Mouse (Mus musculus) fibroblast of lung, adult 2 months (primary cell): ENCODE measurements at regions not wholly inside any gene's neighbourhood (a gene's known extent, or its start where the extent isn't known, plus 50 kb on each side); places are given as distances from the start of the nearest gene placed in this dataset.
"Not testable (repeated sequence)": the region's sequence is repeated elsewhere in the genome, so short reads cannot be mapped to it uniquely, and the experiment has no call there.

Experiments
- DNase-seq: peaks from one replicate; pipeline ENCODE4 v3.0.0-alpha.2; 2011; ENCODE audit warnings: low read depth

DNA sequence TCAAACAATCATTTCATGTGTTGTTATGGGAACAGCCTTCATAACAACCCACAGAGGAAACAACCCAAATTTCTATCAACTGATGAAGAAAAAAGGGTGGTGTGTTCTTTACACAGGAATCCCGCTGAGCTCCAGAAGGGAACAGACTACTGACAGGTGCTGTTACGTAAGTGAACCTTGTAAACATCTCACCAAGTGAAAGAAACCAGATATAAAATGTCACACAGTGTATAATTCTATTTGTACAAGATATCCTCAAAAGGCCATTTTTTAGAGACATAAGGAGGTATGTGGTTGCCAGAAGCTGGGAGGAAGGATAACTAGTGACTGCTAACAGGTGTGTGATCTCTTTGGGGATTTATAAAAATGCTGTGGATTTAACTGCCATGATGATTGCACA is 119.9 kb downstream of the Plod2 start:
- no peak for DNase-seq

DNA sequence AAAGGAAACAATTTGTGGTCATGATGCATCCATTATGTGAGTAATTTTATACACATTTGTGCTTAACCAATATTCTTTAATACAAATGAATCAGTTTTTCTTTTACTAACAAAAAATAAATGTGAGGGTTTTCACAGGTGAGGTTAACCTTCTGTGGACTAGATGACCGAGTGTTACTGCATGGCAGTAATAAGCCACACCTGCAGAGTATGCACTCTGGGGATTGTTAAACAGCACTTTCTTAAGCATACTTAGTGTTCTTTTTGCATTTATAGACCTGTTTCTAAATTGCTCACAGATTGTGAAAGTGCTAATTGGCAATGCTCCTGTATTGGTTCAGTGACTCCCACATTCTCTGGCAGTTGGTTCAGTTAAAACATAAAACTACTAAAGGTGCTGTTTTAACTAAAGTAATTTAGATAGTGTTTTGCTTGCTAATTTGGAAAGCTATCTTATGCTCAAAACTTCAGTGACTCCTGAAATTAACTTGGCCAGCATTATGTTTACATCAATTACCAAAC is 125.4 kb downstream of the Plod2 start:
- no peak for DNase-seq

DNA sequence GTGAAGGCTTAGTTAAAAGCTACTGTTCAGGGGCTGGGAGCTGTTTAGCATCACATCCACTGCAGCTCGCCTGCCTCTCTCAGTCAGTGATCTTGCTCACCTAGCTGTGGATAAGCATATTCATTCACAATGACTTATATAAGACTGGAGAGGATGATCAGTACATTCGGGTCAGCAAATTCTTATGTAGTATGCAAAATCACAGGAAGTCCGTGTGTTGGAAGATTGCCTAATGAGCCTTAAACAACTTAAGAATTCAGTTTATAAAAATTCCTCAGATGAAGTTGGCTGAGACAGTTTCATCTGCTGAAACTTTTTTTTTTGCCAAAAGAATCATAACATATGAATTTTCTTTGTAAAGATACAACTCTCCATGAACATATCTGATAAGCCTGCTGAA is 129.9 kb downstream of the Plod2 start:
- DNase-seq = no peak

DNA sequence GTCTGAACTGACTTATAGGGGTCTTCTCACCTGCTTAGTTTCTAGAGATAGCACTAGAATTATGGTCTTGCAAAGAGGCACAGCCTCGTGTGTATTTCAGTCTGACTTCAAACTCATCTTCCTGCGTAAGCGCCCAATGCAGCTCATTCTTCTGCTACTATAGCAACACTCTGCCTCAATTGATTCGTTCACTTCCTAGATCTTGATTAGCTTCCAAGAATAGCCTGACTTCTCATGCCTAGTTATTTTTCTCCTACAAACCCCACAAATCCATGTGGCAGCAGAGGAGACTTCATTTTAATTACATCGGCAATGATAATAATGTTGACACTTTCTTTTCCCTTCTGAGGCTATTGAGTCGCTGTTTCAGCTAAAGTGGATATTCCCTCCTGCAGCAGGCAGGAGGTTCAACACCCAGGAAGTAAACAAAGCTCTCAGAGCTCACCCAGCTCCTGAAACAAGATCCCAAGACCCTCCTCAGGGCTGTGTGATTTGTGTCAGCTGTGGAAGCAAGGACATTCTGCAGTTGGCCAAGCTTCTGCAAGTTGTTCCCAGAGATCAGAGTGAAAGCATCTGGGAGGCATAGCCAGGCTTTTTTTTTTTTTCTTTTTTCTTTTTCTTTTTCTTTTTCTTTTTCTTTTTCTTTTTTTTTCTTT is 152.5 kb downstream of the Plod2 start:
- DNase-seq = no peak

DNA sequence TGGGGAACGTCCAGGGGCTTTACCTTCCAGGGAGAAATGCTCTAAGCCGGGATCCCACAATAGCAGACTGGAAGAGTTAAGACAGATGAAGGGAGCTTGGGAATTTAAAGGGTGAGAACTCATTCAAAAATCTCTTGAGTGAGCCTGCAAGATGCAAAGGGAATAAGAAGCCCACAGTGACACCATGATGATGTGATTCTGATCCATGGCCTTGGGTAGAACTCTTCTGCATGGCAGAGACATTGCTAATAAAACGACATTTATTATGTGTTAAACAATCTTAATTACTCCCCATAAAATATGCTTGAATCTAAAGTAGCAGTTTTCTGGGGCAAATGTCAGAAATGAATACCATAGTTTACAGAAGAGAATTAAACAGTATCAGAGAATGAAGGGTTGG is 155.9 kb downstream of the Plod2 start:
- no peak for DNase-seq

DNA sequence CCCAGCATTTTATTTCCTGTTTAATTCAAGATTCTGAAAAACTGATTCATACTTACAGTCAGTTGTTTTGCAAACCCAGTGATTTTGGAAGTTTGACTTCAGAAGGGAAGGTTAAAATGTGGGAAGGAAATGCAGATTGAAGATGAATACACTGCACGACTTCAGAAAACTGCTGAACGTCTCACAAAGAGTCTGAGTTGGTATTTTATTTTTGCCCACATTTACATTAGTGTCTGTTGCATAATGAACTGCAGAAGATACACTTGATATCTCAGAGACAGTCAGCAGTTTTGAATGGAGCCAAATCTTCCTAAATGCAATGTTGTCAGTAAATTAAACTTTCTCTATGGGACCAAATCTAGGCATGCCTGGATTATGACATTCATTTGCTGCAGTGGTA is 162.7 kb downstream of the Plod2 start:
- no peak for DNase-seq

DNA sequence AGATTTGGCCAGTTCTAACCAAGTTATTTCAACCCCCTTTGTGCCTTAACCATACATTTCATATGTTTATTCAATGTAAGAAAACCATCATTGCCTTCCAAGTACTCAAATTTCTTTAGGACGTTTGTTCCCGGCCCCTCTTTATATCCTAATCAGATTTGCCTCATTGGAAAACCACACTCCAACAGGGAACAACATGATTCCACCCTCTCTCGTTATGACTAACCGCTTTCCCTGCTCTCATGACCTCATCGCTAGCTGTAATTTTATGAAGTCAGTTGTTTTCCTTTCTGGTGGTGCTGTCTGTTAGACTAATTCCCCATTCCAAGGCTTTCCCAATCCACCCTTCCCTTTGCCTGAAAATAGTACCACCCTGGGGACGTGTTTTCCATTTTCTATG is 165.0 kb downstream of the Plod2 start:
- no peak for DNase-seq

DNA sequence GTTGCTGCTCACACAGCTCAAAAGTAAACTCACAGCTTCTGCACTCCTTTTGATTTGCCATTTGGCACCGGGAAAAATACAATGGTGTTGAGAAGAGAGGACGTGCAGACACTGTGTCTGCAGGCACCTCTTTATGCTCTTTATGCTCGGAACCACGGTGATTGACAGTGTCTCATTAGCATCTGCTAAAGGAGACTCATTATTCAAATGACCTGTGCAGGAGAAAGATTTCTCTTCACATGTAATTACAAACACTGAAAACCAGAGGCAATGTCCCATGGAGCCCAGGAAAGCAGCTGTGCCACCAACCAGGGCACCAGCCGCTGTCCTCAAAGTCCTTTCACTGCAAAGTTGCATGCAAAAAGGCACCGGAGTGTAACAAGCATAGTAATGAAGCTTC is 175.2 kb downstream of the Plod2 start:
- no peak for DNase-seq

DNA sequence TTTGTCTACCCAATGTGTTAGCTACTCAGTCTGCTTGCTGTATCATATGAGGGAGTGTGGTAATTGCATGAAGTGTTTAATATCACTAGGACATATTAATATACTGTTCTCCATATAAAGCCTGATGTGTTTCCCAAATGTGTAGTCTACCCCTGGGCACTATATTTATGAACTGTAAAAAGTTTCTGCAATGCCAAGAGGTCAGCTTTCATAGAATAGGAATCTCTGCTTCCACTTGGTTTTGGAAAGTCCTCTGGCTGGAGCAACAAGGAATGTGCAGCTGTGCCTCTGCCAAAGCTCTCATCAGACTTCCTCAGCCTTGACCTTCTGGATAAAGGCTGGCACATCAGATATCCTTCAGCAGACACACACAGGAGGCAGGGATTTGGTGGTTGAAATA is 176.3 kb downstream of the Plod2 start:
- no peak for DNase-seq

DNA sequence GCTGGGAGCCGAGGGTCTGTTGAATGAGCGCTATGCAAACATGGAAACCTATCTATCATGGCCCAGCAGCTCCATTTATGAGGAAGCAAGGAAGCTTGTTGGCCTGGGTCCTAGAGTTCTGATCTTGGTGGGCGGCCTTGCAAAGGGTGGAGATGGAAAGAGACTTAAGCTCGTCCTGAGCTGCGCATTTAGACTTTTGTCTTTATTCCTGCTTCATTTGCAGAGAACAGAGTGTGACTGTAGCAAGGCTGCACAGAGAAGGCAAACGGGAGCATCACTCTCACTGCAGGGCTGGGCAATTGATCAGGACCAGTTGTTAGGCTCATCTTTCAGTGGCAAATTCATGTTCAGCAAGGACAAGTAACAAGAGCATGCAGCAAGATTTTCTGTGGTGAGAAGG is 177.2 kb downstream of the Plod2 start:
- no peak for DNase-seq

DNA sequence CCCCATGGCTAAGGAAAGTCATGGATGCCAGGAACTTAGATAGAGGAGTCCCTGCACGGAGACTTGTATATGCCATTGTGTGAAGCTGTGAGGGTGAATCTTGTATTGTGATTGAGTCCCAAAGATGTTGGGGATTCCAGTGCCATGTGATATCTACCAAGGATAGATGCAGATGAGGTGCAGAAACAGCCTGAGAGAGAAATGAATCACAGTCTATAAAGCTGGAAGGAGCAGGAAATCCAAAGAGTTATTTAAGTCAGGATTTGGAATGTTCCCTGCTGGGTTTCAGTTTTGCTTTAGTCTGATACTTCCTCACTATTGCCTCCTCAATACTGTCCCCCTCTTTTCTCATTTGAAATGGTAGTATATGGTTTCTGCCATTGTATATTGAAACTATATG is 186.8 kb downstream of the Plod2 start:
- DNase-seq = no peak

DNA sequence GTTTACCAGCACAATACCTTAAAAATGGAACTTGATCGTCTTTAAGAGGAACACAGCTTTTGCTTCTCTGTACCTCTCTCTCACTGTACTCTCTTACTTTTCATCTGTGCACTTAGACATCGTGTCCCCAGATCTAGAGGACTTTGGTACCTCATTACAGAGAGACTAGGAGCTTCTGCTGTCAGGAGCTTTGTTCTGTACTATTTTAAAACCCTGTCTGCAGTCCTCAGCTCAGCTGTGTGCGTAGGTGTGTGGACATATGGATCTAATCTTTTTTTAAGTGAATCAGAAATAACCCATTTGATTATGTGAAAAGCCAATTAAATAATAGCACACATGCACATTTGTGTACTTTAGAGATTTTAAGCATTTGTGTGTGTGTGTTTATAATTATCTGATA is 189.4 kb downstream of the Plod2 start:
- DNase-seq = no peak

DNA sequence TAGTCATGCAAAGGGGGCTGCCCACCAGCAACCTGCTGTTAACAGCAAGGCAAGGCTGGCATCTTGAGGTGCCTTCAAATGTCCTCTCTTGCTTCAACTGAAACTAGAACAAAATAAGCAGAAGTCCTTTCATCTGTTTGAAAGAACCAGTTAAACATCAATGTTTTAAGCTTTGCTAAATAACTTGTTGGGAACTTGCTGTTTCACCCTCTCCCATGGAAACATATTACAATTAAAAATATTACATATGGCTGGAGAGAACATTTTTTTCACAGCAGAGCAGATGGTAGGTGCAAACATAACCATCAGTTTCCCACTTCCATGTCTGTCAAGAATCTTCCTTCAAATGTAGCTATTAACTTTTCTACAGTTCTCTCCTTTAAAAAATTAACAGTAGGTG is 225.5 kb downstream of the Plod2 start:
- DNase-seq = no peak

DNA sequence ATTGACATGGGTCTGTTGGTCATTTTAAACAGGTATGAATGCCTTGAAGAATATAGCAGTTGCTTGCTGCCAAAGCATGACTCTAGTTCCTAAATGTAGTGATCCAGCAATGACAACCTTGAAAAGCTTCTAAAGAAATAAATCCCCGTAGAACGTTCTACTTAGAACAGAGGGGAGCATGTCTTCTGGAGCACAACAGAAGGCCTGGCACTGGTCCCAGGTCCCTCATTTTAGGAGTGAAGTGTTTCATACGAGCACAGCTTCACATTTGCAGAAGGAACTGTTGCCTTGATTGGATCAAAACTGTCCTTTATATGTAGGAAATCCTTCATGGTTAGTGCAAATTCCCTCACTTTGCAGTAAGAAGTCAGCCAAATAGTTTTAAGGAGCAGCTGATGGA is 226.4 kb downstream of the Plod2 start:
- DNase-seq = no peak

DNA sequence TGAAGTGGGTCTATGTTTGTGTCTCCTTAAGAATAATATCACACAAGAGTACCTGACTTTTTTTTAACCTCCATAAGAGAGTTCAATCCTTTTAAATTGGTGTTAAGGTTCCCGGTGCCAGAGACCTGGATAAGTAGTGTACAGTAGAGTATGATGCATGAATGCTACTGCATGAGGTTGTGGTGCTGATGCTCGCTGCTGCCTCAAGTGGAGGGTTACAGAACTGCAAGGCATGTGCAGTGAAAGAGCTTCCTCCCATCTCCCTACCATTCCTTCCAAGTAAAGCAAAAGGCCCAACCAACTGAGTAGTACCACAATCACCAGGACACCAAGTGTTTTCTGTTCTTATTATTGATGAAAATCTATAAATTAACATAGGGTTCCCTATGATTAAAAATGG is 227.5 kb downstream of the Plod2 start:
- DNase-seq = no peak

DNA sequence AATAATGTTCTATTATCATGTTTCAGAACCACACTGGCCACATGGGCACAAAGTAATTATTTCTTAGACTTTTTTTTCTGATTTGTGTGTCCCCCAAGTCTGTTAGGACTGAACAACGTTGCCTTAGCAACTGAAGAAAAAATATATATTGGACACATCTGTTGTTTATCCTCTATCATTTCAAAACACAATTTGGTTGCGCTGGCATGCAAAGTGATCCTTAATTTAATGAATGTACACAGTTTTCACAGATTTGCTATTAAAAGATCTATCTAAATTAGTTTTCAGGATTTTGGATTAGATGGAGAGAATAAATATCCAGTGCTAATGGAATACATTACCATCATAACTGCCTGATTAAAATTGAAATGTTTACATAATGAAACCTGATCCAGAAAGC is 229.0 kb downstream of the Plod2 start:
- no peak for DNase-seq

DNA sequence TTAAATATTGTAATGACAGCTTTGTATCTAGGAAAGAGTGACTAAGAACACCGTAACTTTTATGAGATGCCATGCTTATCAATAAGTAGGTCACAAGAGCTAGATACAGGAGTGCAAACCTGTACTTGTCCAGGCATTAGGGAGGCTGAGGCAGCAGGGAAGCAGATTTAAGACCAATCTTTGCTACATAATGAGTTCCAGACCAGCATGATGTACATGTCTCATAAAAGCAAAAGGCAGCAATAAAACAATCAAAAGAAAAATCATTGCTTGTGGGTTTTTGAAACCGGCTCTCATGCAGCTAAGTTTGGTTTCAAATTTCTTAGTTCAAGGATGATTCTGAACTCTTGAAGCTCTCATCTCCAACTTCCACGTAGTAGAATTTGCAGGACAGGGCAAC is 229.7 kb downstream of the Plod2 start:
- no peak for DNase-seq

DNA sequence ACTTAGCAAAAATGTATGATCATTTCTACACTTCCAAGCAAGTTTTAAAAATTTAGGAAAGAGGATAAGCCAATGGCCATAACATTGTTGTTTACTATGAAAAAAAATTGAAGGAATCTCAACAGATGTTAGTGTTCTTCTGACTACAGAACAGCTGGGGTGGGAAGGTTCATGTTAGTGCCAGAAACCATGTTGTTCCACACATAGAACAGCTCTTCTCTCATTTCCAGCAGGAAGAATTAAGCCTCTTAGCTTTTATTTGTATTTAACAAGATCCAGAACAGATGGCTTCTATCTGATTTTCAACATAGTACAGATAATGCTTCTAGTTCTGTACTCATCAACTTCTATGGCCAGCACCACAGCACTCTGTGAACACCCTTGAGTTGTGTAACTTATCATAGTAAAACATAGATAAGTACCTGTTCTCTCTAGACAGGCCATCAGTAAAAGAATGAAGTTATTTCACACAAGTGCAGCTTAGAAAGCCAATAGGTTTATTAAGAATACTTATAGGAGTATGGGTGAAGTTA is 241.0 kb downstream of the Plod2 start:
- DNase-seq = no peak

DNA sequence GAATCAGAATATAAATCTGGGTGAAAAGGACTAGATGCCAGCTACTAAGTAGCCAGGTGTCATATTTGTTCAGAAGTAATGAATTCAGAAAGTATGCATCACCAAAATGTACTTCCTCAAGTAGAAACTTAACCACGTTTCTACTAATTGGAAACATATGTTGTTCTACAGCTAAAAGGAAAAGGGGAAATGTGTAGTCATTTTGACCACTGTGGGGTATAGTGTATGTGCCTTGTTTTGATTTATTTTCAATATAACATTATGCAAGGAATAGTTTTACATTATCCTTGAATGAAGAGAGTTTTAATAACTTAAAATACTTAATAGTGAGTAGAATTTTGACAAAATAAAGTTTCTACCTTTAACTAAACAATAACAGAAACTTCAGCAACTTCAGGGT is 257.7 kb downstream of the Plod2 start:
- DNase-seq = no peak

DNA sequence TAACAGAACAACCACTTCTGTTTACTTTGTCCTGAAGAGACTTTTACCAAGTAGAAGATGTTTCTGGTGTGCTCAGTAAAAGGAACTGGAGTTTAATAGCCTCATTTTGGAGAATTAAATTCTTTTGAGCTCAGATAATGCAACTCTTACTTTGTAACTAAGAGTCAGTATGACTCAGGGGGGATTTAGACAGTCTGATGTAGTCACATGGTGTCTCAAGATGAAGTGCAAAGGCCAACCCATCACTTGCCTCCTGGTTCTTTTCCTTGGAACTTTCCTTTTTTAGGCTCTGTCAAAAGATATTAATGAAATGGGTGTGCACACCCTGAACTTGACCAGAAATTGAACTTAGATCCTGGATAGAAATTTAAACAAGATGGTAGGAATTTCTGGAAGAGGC is 267.4 kb downstream of the Plod2 start:
- DNase-seq = no peak

DNA sequence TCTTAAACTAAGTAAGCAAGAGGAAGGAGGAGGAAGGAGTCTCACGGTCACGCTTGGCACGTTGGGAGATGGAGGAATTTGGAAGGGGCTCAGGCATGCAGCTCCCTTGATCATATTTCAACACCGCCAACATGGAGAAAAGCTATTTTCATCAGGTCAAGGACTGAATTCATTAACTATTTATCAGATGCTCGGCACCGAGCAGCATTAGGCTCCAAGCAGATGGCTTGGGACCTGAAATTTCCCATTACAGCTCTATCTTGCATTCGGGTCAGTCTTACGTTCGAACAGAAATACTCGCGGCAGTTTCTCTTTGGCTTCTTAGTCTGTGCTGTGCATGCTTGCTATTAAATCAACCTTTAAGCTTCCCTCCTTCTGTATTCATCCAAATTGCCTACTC is 278.7 kb downstream of the Plod2 start:
- DNase-seq = no peak

DNA sequence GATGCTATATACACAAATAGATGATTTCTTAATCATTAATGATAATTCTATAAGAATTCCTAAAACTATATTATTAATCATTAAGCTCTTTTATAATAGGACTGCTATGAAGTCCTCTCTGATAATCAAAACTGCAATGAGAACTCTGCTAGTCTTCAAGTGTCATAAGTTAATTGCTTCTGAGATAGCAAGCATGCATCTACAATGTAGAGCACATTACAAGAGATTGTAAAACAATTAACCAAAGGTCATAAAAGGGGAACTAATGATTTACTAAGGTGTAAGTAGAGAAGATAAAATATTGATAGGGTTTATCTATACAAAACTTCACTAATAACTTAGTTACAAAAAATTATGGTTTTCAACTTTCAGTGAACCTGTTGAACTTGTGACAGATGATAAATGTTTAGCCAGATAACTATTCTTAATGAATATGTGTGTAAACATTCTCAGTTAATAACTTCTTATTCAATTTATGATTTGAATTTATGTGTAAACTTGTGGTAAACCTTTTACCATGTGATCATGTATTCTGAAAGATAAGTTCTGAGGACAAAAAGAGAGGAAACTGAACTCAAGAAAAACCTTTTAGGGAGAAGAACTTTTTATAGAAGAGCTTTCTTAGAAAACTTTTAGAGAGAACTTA is 284.8 kb downstream of the Plod2 start:
- DNase-seq = no peak

DNA sequence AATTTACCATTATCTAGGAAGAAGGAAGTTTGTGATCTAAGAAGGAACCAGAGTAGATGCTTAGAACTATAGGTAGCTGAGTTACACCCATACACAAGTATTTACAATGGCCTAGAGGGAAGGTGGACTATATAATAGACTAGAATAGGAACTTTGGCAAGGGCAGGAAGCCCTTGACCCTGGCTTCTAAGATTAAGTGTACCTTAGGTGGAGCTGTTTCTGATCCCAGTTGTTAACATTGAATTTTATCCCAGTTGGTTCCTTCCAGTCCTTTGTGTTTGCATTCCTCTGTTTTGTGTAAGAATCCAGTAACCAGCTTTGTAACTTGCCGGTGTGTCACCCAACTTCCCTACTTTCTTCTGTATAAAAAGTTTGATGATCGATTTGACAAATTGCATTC is 294.1 kb downstream of the Plod2 start:
- DNase-seq = not testable (repeated sequence)
